Mouse (Mus musculus): ENCODE results near the gene Cldn34c4.

The Cldn34c4 gene

DNA sequence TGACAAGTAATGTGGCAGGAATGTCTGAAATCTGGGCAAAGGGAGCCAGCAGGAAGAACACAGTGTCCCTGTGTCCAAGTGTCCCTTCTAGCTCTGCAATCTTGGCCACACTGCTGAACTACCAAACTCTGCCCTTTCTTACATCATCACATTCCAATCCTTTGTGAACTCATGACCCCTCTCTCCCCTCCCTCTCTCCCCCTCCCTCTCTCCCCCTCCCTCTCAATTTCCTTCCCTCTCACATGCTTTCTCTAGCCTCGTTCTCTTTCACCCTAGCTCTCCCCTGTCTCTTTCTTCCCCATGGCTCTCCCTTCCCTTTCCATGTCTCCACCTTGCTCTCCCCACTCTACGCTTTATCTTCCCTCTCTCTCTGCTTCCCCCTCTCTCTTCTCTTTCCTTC, at the start of gene Cldn34c4:
TSS of gene Cldn34c4 (minus strand) at position 101 of the 400 bp plus-strand sequence.
- ATAC-seq (ENCODE audit: insufficient number of reproducible peaks, low FRiP score, low TSS enrichment) = no peak

DNA sequence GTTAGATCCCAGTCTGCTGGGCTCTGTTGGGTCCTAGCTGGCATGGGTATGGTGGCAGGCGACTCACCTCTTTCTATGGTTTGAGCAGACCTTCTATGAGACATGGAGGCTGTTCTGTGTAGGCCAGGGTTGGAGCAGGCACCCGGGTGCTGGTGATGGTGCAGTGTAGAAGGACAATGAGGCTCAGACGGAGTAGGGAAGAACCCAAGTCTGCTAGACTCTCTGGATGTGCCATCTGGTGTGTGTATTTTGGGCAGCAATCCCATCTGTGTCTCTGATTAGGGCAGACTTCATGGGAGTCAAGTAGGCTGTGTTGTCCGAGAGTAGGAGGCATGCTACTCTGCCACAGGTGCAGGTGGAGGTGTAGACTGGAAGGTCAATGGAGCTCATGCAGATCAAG, 10.7 kb upstream of the Cldn34c4 start:
- ATAC-seq (ENCODE audit: insufficient number of reproducible peaks, low FRiP score, low TSS enrichment) = no peak
